Mouse (Mus musculus) neural tube, embryonic 13.5 days (tissue): ENCODE measurements around the gene Fance. TPM values are rescaled to one million over a fixed set of nuclear protein-coding genes. Genes with fewer than 3 reads are reported as not detected.

Source experiments
- ATAC-seq: fragments of 200-750 bp; cut with Nextera tagmentation; 2 replicates; pipeline ENCODE4 v1.8.0; 2017; ENCODE audit warnings: low read depth, mild to moderate bottlenecking, moderate TSS enrichment, moderate library complexity
- H3K27ac ChIP-seq: fragments of 300-500 bp; sonication (generic); replicated peaks from 2 replicates; pipeline ENCODE4 v1.5.1; 2015; ENCODE audit warnings: moderate library complexity, mild to moderate bottlenecking, inconsistent platforms
- H3K27me3 ChIP-seq: fragments of 300-500 bp; sonication (generic); 2 replicates; pipeline ENCODE4 v1.6.1; 2015; ENCODE audit warnings: mild to moderate bottlenecking, inconsistent platforms
- H3K36me3 ChIP-seq: fragments of 300-500 bp; sonication (generic); 2 replicates; pipeline ENCODE4 v1.6.1; 2015; ENCODE audit warnings: mild to moderate bottlenecking, inconsistent platforms
- H3K4me1 ChIP-seq: fragments of 300-500 bp; sonication (generic); replicated peaks from 2 replicates; pipeline ENCODE4 v1.6.1; 2015; ENCODE audit warnings: inconsistent platforms
- H3K4me2 ChIP-seq: fragments of 300-500 bp; sonication (generic); 2 replicates; pipeline ENCODE4 v1.6.1; 2015; ENCODE audit warnings: inconsistent platforms, mild to moderate bottlenecking, moderate library complexity
- H3K4me3 ChIP-seq: fragments of 300-500 bp; sonication (generic); 2 replicates; pipeline ENCODE4 v1.5.1; 2015; ENCODE audit warnings: mild to moderate bottlenecking, inconsistent platforms
- H3K9ac ChIP-seq: fragments of 300-500 bp; sonication (generic); 2 replicates; pipeline ENCODE4 v1.6.1; 2015; ENCODE audit warnings: moderate library complexity, mild to moderate bottlenecking, inconsistent platforms
- H3K9me3 ChIP-seq: fragments of 300-500 bp; sonication (generic); 2 replicates; pipeline ENCODE4 v1.6.1; 2016; ENCODE audit warnings: inconsistent platforms
- WGBS: fragments of 180-500 bp; shearing (Covaris S2); methylation state at CpG from one replicate; pipeline ENCODE4 v1.1.7; 2015; 5-methylcytosine and 5-hydroxymethylcytosine counted together
- polyA plus RNA-seq: library from polyadenylated mRNA; unstranded; fragments of >200 nt; fragmentation: Nextera tagmentation; extraction: Ambion mirVana; gene quantifications from 2 replicates; pipeline ENCODE4 v1.2.1, GENCODE M21; 2015

The Fance gene
- polyA plus RNA-seq, 1 experiment from 2014 or later = 23.3 TPM

- Histone ChIP-seq H3K36me3 (no peaks in the 10 kb centered on the region), H3K27me3 (peaks cover 38% of the 10 kb centered on the region), H3K4me3 (no peak overlapping the region), H3K9me3 (no peaks in the 10 kb centered on the region), H3K27ac (no peak overlapping the region), H3K9ac (no peak overlapping the region), H3K4me1 (0 out of 2 replicates have a peak, but pooled peaks cover 3% of the 10 kb centered on the region), H3K4me2 (no peak overlapping the region)
- ATAC-seq = no peak
- 13% methylated on average over 10 of the region's 10 CpGs for WGBS
Measured at GRCm38 (mm10) chr17:28373821-28374220, 60.5 kb downstream of the Fance start.

- 19% methylated on average over 16 of the region's 16 CpGs for WGBS
- ATAC-seq = no peak
Measured at GRCm38 (mm10) chr17:28374494-28374893, 61.2 kb downstream of the Fance start.

GRCm38 (mm10) chr17:28375592-28376061, 62.3 kb downstream of the Fance start:
- H3K4me2 ChIP-seq = no peak overlapping the region
- no peaks in the 10 kb centered on the region for H3K36me3 ChIP-seq
- H3K27me3 ChIP-seq = peaks cover 38% of the 10 kb centered on the region
- H3K27ac ChIP-seq = no peak overlapping the region
- H3K9me3 ChIP-seq = no peaks in the 10 kb centered on the region
- H3K4me1 ChIP-seq = 0 out of 2 replicates have a peak, but pooled peaks cover 3% of the 10 kb centered on the region
- ATAC-seq = no peak
- no peak overlapping the region for H3K9ac ChIP-seq
- 6% methylated on average over 17 of the region's 17 CpGs for WGBS
- H3K4me3 ChIP-seq = no peak overlapping the region

More at GRCm38 (mm10) chr17:28374494-28374893, 61.2 kb downstream of the Fance start:
- Histone ChIP-seq H3K9ac (no peak overlapping the region), H3K4me3 (no peak overlapping the region), H3K36me3 (no peaks in the 10 kb centered on the region), H3K4me1 (0 out of 2 replicates have a peak, but pooled peaks cover 3% of the 10 kb centered on the region), H3K4me2 (no peak overlapping the region), H3K27ac (no peak overlapping the region), H3K27me3 (peaks cover 38% of the 10 kb centered on the region), H3K9me3 (no peaks in the 10 kb centered on the region)

Other genes with a start within 250 kb of the Fance start
- gene Tcp11, start 232.9 kb upstream of the Fance start, polyA plus RNA-seq = 1.5 and 2.5 TPM in 2 replicates
- gene Scube3, start 171.4 kb upstream of the Fance start, polyA plus RNA-seq = 5.2 and 5.6 TPM in 2 replicates
- 41.4 and 46.0 TPM in 2 replicates for gene Zfp523, start 136.4 kb upstream of the Fance start, polyA plus RNA-seq
- gene Def6, start 105.7 kb upstream of the Fance start, polyA plus RNA-seq = 5.6 TPM in 2 replicates
- 1.4 and 2.6 TPM in 2 replicates for gene Ppard, start 80.8 kb upstream of the Fance start, polyA plus RNA-seq
- 381 and 408 TPM in 2 replicates for gene Rpl10a, start 15.0 kb downstream of the Fance start, polyA plus RNA-seq
- 2.1 and 2.8 TPM in 2 replicates for gene Tead3, start 37.3 kb downstream of the Fance start, polyA plus RNA-seq
- gene Tulp1, start 51.7 kb downstream of the Fance start, polyA plus RNA-seq = 2.7 and 2.8 TPM in 2 replicates
- gene Fkbp5, start 204.0 kb downstream of the Fance start, polyA plus RNA-seq = 25.1 and 26.6 TPM in 2 replicates
- gene Armc12, start 217.3 kb downstream of the Fance start, polyA plus RNA-seq = not detected in 2 replicates
- not detected in 2 replicates for gene Clpsl2, start 235.9 kb downstream of the Fance start, polyA plus RNA-seq
- not detected in 2 replicates for gene Clps, start 247.2 kb downstream of the Fance start, polyA plus RNA-seq